Mouse (Mus musculus): ENCODE results near the gene Ddx58.

DNA sequence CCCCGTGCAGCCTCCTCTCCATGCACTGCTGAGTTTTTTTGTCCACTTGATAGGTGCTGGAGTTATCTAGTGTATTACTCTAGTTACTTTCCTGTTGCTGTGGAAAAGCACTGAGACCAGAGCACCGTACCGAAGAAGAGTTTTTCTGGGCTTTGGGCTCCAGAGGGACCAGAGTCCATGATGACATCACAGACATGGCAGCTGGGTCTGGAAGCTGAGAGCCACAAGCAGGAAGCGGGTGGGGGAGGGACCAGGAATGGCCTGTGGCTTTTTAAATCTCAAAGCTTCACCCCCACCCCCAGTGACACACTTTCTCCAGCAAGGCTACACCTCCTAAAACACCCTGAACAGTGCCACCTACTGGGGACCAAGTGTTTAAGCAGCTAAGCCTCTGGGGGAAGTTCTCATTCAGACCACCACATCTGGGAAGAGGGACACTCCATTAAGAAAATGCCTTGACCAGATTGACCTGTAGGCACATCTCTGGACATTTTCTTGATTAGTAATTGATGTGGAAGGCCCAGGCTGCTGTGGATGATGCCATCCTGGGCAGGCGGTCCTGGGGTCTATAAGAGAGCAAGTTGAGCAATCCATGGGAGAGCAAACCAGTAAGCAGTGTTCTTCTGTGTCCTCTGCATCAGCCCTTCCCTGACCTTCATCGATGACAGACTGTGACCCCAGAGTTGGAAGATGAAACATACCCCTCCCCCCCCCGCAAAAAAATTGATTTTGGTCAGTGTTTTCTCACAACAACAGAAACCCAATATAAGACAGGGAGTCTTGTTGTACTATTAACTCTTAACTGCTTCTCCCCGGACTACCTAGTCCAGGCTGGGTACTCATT is 78.8 kb downstream of the Ddx58 start:
- TF ChIP-seq CTCF (IDR thresholded peaks at IDR 0.05; ENCODE audit: borderline replicate concordance, extremely low read depth, insufficient read depth, insufficient read length) (no peak), POLR2A (IDR thresholded peaks at IDR 0.05; ENCODE audit: borderline replicate concordance, extremely low read depth, insufficient read depth, insufficient read length, poor library complexity, severe bottlenecking) (no peak)
